Mouse (Mus musculus): ENCODE results near the gene Drc3.

Gene Drc3

DNA sequence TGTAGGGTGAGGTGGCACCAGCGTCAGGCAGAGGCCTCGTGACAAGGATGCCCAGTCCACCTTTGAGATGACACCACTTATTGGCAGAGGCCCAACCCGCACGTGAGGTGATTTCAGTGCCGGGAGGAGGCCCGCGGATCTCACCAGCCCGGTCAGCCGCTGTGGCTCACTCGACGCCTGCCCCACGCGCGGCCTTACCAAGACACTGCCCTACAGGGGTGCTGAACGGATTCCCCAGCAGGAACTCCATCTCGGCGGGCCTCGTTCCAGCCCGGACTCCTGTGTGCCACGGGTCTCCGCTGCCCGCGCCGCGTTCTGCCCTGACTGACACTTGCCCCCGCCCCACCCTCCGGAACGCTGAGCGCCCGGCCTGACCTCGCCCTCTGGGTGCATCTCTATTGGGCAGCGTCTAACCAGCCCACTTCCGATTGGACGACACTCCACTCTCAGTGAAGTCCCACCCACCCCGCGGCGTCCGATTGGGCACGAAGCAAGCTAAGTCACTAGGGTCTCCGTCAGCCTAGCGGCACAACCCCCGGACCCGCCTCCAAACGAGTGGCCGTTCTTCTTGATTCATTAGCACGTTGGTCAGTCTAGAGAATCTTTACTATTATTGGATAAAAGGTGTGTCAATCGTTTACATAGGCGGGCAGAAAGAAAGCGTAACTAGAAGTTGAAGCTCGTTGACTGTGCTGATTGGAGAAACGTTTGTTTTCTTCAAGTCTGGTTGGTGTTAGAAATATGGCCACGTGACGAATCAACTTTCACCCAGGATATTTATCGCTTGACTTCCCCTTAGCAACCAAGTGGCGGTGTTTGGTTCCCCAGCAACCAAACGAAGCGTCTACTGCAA is at the start of gene Drc3, which contains the start of gene Tom1l2:
TSS of gene Drc3 (plus strand) at position 771 of the 853 bp plus-strand sequence.
TSS of gene Tom1l2 (minus strand) at position 347 of the 853 bp plus-strand sequence.
- DNase-seq (ENCODE audit: low spot score): peak; percentile 99

DNA sequence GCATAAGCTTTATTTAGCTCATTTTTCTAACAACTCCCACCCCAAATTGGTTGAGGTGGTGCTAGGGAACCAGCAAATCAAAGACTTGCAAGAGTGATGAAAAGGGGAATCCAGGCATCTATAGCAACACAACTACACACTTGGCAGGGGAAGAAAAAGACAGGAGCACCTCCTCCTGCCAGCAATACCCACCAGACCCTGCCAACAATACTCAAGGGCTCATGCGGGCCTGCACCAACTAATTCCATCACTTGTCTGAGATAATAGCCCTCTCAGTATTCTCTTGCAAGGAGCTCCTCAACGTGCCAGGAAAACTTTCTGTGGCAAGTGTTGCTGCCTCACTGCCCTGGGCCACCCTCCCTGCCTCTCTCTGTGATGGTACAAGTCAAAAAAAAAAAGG is 49.6 kb upstream of the Drc3 start:
- DNase-seq (ENCODE audit: low spot score): no peak

DNA sequence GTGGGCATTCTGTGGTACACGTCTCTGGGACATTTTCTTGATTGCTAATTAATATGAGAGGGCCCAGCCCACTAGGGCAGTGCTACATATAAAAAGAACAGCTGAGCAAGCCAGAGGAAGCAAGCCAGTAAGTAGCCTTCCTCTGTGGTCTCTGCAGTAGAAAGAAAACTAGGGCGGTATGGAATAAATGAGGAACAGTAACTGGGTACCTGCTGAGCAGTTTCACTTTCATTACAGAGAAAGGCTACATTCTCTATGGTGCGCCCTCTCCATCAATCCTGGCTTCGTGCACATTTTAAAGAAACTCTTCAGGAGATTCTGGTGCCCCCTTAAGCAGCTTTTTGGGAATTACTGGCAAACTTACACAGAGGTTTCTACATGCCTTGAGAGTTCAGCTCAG is 47.5 kb upstream of the Drc3 start:
- DNase-seq (ENCODE audit: low spot score): no peak

DNA sequence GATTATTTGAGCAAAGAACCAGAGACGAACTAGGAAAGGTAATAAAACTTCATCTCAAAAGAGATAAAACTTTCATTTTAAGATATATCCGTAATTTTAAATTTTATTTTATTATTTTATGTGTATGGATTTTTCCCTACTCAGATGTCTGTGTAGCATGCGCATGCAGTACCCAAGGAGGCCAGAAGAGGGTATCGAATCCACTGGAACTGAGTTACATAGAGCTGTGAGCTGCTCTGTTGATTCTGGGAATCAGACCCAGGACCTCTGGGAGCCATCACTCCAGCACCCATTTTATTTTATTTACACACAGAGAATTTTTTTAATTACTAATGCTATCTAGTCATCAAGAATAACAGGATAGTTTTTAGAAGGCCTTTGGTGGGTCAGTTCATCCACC is 46.3 kb upstream of the Drc3 start:
- peak; percentile 70 for DNase-seq (ENCODE audit: low spot score)

DNA sequence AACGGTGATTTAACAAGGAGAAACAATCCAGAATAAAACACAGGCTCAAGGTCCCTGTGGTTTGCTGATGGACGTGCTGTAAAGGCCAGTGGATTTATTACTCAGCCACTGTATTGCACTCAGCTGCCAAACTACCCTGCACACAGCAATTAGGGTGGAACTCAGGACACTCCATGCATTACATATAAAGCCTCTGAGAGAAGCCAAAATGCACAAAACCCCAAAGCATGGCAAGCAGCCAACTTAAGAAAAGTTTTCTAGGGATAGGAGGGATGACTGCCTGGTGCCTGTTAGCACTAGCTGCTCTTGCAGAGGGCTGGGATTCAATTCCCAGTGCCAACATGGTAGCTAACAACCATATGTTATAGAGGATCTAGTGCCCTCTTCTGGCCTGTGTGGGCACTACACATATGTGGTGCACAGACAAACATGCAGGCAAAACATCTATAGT is 45.7 kb upstream of the Drc3 start:
- DNase-seq (ENCODE audit: low spot score): no peak

DNA sequence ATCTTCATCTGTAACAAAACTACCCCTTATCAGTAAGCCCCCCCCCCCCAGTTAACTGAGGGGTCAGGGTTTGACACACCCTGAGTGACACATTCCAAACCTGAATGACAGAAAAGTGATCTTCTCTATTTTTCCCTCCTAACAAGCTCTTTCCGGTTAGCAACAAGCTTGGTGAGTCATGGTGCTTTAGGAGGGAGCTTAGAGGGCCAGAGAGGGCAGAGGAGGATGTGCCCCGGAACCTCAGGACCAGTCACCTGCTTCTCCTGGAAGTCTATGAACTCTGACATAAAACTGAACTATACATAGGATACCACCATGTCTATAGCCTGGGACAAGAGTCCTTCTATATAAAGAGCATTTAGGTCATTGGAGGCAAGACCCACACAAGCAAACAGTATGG is 45.1 kb upstream of the Drc3 start:
- no peak for DNase-seq (ENCODE audit: low spot score)

DNA sequence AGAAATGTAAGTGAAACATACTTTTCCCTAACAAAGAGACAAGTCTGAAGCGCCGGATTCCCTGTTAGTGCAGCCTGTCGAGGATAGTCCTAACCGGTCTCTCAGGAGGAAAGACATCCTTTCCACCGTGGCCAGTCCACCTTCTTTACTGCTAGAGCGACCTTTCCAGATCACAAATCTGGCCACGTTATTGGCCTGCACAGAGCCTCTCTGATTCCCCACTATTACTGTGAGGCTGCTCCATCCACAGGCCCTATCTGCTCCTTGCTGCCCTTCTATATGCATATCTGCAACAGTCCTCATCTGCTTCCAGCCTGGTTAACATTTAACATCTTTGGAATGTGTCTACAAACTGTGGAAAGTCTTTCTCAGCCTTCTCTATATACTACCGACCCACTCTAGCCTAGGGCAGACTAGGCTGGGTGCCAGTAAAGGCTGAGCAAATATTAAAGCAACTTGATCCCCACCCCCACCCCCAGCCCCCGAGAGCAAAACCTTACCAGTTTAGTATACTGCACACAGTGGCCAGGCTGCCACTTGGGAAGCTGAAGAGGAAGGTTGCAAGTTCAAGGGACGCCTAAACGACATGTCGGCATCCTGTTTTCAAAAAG is 44.5 kb upstream of the Drc3 start:
- DNase-seq (ENCODE audit: low spot score): no peak

DNA sequence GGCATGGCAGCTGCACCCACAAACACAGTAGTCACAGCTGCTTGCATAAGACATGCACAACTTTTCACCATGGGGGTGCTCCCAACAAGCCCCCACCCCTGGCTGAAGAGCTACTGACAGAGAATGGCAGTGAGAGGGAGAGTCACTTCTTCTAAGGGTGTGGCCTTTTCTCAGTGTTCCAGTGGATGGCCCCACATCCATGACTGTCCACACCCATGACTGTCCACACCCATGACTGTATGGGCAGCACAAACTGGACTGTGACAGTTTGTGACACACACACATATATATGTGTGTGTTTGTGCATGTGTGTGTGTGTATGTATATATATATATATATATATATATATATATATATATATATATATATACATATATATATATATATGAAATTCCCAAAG is 43.3 kb upstream of the Drc3 start:
- DNase-seq (ENCODE audit: low spot score): no peak

DNA sequence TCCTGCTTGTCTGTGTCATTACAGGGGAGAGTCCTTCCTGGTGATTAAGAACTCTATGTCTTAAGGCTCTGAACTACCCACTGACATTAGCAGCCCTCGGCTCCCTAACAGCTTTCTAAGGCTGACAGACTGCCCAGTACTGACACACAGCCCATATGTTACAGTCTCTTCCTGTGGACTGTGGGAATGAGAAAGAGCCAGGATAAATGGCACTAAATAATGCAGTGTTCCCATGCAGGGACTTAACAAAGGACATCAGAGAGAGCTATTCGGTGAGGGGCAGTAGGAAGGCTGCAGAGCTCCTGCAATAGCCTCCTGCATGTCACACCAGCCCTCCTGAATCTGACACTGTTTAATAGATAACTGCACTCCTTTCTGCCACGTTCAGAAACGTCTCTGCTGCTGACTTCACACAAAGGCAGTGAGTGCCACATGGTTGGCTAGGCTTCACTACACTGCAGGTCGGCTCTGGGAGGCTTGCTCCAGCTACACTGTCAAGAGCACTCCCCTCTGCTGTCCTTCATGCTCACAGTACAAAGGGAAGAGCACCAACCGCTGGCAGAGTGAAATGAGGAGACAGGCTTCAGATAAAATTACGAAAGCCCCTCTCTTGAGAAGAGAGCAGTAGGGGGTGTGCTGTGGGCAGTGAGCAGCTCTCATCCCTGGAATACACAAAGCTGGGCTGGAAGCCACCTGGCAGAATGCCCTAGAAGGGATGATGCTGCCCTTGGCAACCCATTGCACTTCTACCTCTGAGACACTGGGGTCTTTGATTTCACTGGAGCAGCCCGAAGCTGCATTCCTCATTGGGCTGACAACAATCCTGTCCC is 41.9 kb upstream of the Drc3 start:
- peak; percentile 60 for DNase-seq (ENCODE audit: low spot score)

DNA sequence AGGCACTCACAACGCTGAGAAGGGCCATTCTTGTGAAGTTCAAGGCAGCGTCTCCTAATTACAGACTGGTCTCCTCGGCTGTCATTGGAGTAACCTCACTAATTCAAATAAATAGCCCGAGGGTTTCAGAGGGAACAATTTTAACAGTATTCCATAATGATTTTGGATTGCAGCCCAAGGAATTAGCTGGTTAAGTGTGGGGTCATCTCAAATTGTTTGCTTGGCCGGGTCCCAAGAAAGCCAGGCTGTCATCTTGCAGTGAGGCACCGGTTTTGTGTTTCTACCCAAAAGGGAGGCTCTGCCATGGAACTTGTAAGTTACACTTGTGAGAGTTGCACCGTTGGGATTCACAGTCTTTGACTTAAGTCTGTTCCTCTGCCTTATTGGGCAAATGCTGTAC is 36.9 kb upstream of the Drc3 start:
- DNase-seq (ENCODE audit: low spot score): no peak

DNA sequence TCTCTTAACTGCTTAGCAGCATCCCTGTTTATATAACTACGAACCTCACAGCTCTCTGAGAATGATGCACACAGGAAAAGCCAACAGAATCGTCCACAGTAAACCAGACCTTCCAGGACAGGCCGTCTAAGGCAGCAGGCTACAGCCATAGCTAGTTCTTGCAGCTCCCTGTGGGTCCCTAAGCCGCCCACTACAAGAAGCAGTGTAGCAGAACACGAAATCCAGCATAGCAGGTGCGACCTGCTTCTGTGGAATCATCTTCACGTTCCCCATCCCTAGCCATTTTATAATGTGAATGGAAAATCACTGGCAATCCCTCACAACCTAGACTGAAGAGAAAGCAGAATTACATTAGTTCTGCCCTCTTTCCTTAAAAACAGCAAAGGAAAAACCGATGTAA is 36.2 kb upstream of the Drc3 start:
- no peak for DNase-seq (ENCODE audit: low spot score)

DNA sequence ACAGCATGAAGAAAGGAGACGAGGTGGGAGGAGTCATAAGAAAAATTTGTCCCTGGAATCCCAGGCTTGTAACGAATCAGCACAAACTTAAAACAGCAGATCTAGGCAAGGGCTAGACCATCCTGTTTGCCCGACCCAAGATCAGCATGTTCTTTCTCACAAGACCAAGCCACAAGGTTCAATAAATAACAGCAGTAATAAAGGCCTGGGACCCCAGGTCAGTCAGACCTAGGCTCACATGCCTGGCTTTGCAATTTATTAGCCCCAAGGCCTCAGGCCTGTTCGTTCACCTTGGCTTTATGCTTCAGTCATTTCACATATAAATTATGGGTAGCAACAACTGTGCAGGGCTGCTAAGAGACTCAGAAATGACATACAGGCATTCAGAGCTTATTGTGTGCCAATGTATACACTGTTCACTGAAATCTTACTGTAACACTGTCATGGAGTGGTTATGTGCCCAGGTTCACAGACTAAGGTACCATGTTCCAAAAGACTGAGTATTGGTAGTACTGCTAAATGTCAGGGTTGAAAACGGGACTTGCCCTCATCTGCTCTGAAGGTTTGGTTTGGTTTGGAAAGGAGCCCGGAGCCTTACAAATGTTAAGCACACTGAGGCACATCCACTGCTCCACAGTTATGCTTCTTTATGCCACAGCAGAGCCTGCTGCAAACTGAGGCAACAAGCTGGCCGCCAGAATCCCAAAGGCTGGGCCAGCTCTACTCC is 35.6 kb upstream of the Drc3 start:
- DNase-seq (ENCODE audit: low spot score): no peak

DNA sequence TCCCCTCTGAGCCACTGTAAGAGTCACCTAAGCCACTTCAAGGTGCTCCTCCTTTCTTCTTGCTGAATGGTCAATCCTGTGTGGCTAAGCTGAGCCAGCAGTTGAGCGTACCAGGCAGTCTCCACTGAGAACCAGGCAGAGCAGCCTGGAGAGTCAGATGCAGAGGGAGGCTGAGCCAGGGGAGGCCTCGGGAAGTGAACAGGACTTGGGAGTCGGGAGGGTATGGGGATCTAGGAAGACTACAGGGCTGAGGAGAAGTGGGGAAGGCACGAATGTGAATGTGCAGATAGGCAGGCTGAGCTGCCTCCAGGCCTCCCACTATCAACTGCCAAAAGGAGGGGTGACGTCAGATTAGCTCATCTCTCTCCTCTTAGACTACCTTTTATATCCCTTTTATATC is 34.4 kb upstream of the Drc3 start:
- DNase-seq (ENCODE audit: low spot score): no peak

DNA sequence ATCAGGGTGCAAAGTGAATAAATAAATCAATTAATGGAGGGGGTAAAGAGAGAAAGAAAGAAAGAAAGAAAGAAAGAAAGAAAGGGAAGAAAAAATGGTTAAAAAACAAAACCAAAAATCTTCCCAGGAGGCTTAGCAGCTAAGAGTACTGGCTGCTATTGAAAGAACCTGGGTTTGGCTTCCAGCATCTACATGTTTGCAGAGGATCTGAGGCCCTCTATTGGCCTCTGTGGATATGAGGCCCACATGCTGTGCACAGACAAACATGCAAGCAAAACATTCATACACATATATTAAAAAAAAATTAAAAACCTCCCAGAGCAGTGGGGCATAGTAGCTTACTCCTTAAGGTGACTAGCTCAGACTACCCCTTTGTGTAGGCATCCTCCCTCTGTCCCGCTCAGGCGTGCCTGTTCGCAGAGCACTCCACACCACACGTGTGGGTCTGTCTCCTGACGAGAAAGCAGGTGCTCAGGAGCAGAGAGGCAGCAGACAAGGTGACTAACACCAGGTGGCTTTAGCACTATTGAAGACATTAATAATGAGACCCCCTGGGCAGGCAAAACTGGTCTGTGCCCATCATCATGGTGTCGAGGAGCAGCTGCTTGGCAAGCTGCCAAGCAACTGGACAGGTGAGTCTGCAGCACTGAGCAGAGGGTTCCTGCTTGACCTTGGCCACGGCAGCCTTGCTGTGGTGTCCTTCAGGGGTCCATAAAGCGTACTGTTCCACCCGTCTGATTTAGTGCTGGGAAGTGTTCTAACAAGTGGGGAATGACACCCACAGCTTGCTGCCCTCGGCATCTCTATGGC is 33.7 kb upstream of the Drc3 start:
- DNase-seq (ENCODE audit: low spot score): no peak

DNA sequence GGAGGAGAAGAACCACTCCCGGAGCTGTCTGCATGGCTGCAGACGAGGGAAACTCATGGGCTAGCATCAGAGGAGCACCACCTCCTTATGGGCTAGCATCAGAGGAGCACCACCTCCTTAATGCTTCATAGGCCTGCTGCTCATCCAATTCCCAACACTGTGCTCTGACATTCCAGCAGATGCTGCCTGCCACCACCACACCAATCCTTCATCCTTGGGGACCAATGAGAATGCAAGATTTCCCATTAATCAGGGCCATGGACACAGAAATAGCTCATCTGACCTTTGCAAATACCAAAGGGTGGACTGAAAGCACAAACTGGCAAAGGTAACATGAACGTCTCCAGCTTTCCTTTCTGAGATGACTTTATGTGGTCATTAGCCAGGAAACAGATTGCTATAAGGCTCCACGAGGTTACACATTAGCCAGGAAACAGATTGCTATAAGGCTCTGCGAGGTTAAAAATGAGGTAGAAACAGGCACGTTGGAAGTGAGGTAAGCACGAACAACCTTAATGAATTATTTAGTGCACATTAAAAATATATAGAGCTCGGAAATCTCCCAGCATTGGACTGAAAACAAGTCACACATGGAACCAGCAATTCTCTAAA is 32.6 kb upstream of the Drc3 start:
- no peak for DNase-seq (ENCODE audit: low spot score)

DNA sequence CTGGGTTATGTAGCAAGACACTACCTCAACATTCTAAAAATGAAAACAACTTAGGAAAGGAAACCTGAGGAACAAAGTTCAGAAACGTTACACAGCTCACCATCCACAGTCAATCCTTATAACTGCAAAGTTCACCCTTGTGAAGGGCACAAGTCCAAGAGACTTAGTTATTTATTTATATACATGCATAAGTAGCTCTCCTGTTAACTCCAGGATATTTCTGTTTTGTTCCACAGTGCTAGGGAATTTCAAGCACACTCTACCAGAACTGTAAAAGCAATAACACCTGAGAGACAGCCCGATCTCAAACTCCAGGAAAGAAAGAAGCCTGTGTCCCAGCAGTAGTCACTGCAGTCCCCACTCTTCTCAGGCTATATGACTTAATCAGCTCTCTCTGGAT is 31.7 kb upstream of the Drc3 start:
- no peak for DNase-seq (ENCODE audit: low spot score)

DNA sequence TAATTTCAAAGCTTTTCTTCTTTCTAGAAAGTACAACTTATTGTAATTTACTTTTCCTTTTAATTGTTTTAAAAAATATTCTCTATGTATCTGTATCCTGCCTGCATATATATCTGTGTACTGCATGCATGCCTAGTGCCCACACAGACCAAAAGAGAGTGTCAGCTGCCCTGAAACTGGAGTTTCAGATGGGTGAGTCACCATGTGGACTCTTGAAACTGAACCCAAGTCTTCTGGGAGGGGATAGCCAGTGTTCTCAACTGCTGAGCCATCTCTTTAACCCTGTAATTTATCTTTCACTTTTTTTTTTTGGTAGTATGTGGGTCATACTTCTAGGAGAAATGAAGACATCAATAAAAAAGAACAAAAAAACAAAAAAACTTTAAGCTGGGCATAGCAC is 29.4 kb upstream of the Drc3 start:
- DNase-seq (ENCODE audit: low spot score): no peak

DNA sequence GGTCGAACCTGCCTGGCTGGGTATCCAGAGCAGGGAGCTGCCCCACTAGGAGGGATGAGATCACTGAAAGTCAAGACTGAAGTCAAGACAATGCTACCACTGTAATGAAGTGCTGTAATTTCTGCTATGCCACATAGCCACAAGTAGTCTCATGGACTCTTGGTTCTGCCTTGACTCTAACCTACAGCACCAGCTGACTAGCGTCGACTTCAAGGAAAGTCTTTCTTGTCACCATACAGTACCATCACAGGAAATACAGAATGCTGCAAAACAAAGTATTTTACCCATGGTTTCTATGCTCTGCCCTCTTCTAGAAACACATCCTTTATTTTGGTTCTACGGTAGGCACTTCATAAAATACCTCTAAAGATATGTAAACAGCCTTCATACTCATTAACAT is 22.6 kb upstream of the Drc3 start:
- DNase-seq (ENCODE audit: low spot score): no peak

DNA sequence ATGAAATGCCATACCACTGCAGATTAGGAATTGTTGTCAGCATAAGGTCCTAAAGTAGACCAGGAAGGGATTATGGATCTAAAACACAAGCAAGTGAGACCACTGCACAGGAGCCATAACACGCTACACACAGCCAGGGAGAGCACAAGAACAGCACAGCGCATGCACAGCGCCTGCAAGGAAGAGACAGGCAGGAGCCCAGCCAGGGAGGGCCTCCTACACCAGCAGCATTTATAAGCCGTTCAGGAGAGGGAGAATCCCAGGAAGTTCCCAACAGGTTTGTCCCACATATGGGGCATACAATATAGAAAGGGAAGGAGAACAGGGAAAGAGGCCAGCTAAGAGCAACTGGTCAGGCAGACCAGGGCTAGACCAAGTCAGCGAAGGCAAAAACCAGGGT is 19.7 kb upstream of the Drc3 start:
- DNase-seq (ENCODE audit: low spot score): no peak

DNA sequence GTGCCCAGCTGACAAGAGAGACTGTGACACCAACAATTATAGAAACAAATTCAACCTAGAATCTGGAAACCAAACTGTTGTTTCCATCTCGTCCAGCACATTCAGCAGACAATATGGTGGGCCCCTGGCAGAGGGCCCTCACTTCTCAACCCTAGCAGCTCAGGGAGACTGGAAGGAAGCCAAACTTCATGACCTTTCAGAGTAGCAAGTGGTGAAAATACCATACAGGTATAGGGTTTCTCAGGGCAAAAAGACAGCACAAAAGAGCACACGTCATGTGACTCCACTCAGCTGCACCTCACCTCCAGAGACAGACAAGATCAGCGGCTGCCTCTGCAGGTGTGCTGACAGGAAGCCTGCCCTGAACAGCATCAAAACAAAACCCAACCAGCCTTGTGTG is 19.0 kb upstream of the Drc3 start:
- DNase-seq (ENCODE audit: low spot score): no peak

DNA sequence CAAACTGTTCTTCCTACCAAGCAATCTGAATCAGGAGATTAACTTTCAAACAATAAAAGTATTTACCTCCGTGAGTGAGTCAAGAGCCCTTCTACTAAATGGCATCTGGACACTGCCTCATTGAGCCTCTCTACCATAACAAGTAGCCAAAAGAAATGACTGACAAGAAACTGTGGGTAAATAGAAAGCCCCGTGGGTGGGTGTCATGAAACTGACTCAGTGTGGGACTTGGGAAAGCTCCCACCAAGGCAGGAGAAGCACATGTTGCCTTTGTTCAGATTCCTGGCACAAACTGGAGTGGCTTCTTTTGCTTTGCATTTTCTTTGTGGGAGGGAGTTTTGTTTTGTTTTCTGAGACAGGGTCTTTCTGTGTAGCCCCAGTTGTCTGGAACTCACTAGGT is 17.4 kb upstream of the Drc3 start:
- DNase-seq (ENCODE audit: low spot score): no peak

All from embryo, embryonic 10 days (tissue).